Mouse (Mus musculus): Measurements from ENCODE around the gene Dnaaf5.

Gene Dnaaf5

GRCm38 (mm10) chr5:139149681-139150602 lies at the start of gene Dnaaf5, which contains the start of gene Prkar1b:
Dnaaf5 (plus strand) TSS chr5:139150223.
Prkar1b (minus strand) TSS chr5:139150001.
- peak; percentile 97 to 98 for DNase-seq

GRCm38 (mm10) chr5:139101783-139102182 lies 48.2 kb upstream of the Dnaaf5 start:
- no peak for DNase-seq

- DNase-seq = no peak
Observed at GRCm38 (mm10) chr5:139107815-139108214, 42.2 kb upstream of the Dnaaf5 start.

GRCm38 (mm10) chr5:139110140-139110855 lies 39.7 kb upstream of the Dnaaf5 start:
- no peak for DNase-seq

- no peak for DNase-seq
Observed at GRCm38 (mm10) chr5:139111991-139112390, 38.0 kb upstream of the Dnaaf5 start.

- no peak for DNase-seq
Observed at GRCm38 (mm10) chr5:139112418-139112817, 37.6 kb upstream of the Dnaaf5 start.

- DNase-seq = no peak
Observed at GRCm38 (mm10) chr5:139114876-139115275, 35.1 kb upstream of the Dnaaf5 start.

- no peak for DNase-seq
Observed at GRCm38 (mm10) chr5:139115507-139115906, 34.5 kb upstream of the Dnaaf5 start.

GRCm38 (mm10) chr5:139118139-139118960 lies 31.7 kb upstream of the Dnaaf5 start:
- no peak for DNase-seq

- DNase-seq = no peak
Observed at GRCm38 (mm10) chr5:139118961-139119276, 31.1 kb upstream of the Dnaaf5 start.

GRCm38 (mm10) chr5:139125717-139126116 lies 24.3 kb upstream of the Dnaaf5 start:
- DNase-seq = no peak

- DNase-seq = no peak
Observed at GRCm38 (mm10) chr5:139128476-139129065, 21.5 kb upstream of the Dnaaf5 start.

- DNase-seq = no peak
Observed at GRCm38 (mm10) chr5:139129078-139129477, 20.9 kb upstream of the Dnaaf5 start.

- DNase-seq = no peak
Observed at GRCm38 (mm10) chr5:139129572-139130151, 20.4 kb upstream of the Dnaaf5 start.

GRCm38 (mm10) chr5:139130351-139130750 lies 19.7 kb upstream of the Dnaaf5 start:
- no peak for DNase-seq

- no peak for DNase-seq
Observed at GRCm38 (mm10) chr5:139134501-139134900, 15.5 kb upstream of the Dnaaf5 start.

GRCm38 (mm10) chr5:139136341-139136740 lies 13.7 kb upstream of the Dnaaf5 start:
- DNase-seq = no peak

- DNase-seq = no peak
Observed at GRCm38 (mm10) chr5:139137176-139137575, 12.8 kb upstream of the Dnaaf5 start.

GRCm38 (mm10) chr5:139138261-139138925 lies 11.6 kb upstream of the Dnaaf5 start:
- DNase-seq = no peak

- no peak for DNase-seq
Observed at GRCm38 (mm10) chr5:139138926-139139472, 11.0 kb upstream of the Dnaaf5 start.

GRCm38 (mm10) chr5:139140589-139140988 lies 9.4 kb upstream of the Dnaaf5 start:
- no peak for DNase-seq
